Mouse (Mus musculus) left cerebral cortex, postnatal 25 days (tissue): ENCODE results near the gene Ivd. TPM values are rescaled to one million over a fixed set of nuclear protein-coding genes. Genes with fewer than 3 reads are reported as not detected.
A peak's percentile ranks its signal among the peaks of the same experiment; 100 is the strongest.

ENCODE experiments used
- DNase-seq, 2 experiments: peaks; one replicate each; pipeline ENCODE4 v3.0.0; 2022; ENCODE audit warnings: low spot score in 2 of 2, mixed read lengths in 1 of 2
- intact Hi-C: fragments of 180-260 bp; cut with DNase I; formaldehyde crosslinking; loops from one replicate; pipeline ENCODE4 v1.15.1; 2025
- total RNA-seq, 2 experiments: library from RNA; stranded (reverse); gene quantifications; 2 replicates each; pipeline ENCODE4 v1.2.3; 2021

Gene Ivd
- 10 to 100 TPM; 57.3 to 70.7 TPM for total RNA-seq

DNA sequence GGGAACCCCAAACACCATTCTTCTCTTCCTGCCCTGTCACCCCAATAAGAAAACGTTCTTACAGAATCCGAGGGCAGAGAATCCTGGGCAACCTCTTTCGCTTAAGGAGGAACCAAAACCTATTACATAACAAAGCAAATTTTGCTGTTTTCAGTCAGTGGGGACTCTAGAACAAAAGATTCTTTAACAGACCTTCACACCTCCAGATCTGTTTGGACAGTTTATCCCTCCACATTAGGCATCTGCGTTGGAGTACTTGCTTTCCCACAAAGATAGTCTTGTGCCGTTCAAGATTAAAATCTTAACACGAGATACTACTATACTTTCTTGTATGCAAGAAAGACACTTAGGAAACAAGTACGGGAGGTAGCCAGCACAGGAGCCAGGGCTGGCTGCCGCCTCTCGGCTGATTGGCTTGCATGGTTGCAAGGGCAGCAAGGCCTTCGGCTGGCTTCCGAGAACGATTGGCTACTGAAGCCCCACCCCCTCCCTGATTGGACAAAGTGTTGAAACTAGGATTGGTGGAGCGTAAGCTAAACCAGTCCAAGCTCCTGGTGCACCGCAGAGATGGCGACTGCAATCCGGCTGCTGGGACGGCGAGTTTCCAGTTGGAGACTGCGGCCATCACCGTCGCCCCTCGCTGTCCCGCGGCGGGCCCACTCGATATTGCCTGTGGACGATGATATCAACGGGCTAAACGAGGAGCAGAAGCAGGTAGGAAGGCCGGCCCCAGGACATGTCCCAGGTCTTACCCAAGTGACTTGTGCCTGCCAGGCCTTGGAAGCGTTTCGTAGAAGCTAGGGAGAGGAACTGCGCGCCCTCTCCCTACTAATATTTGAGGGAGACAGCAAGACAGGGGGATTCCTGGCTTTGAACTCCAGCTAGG lies at the start of gene Ivd:
TSS of gene Ivd (plus strand) at position 501 of the 886 bp plus-strand sequence.
- peak; percentile 89 to 98 for DNase-seq
- intact Hi-C loops = loop anchor here (5.0 kb wide), 1 partner anchor 49 kb away; the partner anchor contains the start of gene Knstrn

- DNase-seq = no peak
- intact Hi-C loops = loop anchor here (5.0 kb wide), 1 partner anchor 50 kb away; the partner anchor contains the start of gene Ivd
Measured at GRCm38 (mm10) chr2:118812724-118813123, 49.0 kb upstream of the Ivd start.

GRCm38 (mm10) chr2:118813981-118814836 lies 47.5 kb upstream of the Ivd start, which contains the start of gene Knstrn:
TSS of gene Knstrn (plus strand) at chr2:118814003.
- DNase-seq = peak; percentile 83 to 85
- intact Hi-C loops = loop anchor here (5.0 kb wide), 1 partner anchor 48 kb away; the partner anchor contains the start of gene Ivd

- DNase-seq = no peak
- intact Hi-C loops = no loop called here
Measured at GRCm38 (mm10) chr2:118822800-118823199, 39.0 kb upstream of the Ivd start.

DNA sequence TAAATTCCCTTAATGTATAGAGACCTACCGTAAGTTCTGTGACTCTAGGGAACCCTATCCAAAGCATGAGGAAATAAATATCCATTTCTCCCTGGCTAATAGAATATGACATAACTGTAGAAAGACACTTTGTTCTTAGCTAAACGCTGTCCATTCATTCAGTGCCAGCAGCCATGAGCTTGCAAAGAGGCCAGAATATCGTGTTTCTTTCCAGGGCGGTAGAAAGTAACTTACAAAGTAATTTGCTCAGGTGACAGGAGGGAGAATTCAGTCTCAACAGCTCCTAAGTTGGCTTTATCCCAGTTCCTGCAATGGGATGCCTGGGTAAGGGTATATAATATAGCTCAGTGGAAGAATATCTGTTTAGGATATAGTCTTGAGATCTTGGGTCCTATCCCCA lies 37.4 kb upstream of the Ivd start:
- DNase-seq = no peak
- intact Hi-C loops = no loop called here

DNA sequence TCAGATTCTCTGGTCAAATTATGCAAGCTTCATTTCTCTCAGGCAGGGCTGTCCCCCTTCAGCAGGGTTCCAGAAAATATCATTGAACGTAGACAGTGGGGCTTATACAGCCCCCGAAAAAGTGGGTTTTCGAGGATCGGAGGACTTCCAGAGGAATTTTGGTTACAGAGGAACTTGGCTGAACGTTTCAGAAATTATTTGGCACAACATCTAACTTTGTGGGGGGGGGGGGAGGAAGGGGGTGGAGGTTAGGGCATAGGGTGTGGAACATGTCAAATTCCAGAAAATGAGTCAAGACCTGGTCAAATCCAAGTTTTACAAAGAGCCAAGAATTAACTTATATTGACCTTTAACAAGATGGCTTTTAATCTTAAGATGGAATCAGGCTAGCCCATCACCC lies 32.7 kb upstream of the Ivd start:
- intact Hi-C loops = no loop called here
- DNase-seq = no peak

GRCm38 (mm10) chr2:118834061-118834460 lies 27.7 kb upstream of the Ivd start:
- DNase-seq = no peak
- intact Hi-C loops = no loop called here

DNA sequence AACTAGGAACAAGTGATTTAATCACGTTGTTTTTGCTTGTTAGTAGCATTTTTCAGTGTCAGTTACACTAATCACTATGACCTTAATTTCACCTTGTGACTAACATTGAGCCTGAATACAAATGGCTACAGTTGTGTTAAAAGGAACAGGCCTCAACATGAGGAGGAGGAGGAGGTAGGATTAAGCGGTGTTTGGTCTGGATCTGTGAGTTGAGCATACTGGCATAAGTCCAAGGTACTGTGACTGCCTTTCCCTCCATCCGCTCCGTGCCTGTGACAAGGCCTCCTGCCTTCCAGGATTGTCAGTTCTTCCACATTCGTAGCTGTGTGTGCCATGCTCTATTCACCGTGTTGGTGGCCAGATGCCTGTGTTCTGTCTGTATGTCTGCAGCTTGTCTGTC lies 26.6 kb upstream of the Ivd start:
- intact Hi-C loops = no loop called here
- DNase-seq = no peak

- intact Hi-C loops = no loop called here
- DNase-seq = no peak
Measured at GRCm38 (mm10) chr2:118838330-118838729, 23.4 kb upstream of the Ivd start.

DNA sequence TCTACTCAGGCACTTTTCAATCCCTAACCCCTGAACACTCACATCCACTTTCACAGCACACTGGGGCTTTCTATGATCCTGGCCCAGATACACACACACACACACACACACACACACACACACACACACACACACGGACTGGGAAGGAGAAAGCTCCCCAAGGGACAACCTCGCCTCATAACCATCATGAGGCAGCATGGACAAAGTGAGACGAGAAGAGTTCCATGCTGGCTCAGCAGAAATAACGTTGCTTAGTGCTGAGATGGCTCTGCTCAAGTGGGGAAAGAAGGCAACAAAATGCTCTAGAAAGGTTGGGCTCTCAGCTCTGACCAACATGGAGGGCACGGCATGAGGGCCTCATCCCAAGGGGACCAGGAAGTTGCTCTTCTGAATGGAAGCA lies 20.6 kb upstream of the Ivd start:
- intact Hi-C loops = no loop called here
- no peak for DNase-seq

- no peak for DNase-seq
- intact Hi-C loops = no loop called here
Measured at GRCm38 (mm10) chr2:118841774-118842173, 20.0 kb upstream of the Ivd start.

DNA sequence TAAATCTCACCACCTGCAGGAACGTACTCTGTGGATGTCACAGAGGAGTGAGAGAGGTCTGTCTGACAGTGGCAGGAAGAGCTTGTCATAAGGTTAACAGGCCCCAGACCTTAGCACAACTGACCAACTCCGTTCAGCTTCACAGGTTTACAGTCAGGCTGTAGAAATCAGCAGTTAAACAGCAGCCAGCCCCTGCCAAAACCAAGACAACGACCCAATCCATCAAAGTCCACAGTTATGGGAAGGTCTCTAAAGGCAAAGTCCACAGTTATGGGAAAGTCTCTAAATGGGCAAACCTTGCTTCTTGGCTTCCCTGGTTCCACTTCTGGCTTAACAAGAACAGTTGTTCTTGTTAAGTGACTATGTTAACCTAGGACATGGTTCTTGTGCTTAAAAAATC lies 17.3 kb upstream of the Ivd start:
- intact Hi-C loops = no loop called here
- DNase-seq = no peak

- no peak for DNase-seq
- intact Hi-C loops = no loop called here
Measured at GRCm38 (mm10) chr2:118846246-118846645, 15.5 kb upstream of the Ivd start.

DNA sequence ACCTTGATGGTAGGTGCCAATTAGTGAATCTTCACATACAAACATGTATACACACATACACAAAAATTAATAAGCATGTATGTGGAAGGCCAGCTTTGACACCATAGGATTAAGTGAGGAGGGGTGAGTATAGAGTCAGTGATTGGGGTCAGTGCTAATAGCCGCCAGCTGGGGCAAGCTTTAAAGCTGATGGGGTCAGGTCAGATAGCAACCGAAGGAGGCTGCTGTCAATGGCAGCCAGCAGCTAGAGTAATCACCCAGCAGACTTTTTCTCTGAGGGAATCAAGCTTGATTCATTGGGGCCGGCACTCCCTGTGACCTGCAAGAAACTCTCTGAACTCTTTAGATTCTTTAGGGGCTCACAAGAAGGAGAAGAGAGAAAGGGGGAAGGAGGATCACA lies 10.0 kb upstream of the Ivd start:
- intact Hi-C loops = no loop called here

GRCm38 (mm10) chr2:118862340-118862675 lies 554 bp downstream of the Ivd start:
- intact Hi-C loops = loop anchor here (5.0 kb wide), 1 partner anchor 50 kb away; the partner anchor contains the start of gene Knstrn
- DNase-seq = no peak

More for the DNA sequence above, 10.0 kb upstream of the Ivd start:
- no peak for DNase-seq

- DNase-seq = no peak
- intact Hi-C loops = no loop called here
Measured at GRCm38 (mm10) chr2:118870601-118871000, 8.8 kb downstream of the Ivd start.

DNA sequence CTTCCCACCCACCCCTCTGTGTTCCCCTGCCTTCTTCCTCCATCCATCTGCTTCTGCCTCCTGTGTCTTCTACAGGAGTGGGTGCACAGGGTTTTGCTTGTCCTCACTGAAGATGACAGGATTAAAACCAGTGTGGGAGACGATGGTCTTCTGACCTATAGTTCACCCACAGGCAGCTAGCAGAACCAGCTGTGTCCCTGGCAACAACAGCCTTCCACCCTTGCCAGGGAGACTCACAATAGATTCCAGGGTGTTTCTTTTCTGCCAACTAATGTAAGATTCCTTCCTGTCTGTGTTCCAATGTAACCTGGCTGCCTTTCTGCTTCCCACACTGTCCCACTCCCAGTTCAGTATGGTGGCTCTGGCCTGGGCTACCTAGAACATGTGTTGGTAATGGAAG lies 9.3 kb downstream of the Ivd start:
- peak in 1 of 2 experiments; percentile 9 for DNase-seq
- intact Hi-C loops = no loop called here

GRCm38 (mm10) chr2:118873018-118873417 lies 11.3 kb downstream of the Ivd start:
- DNase-seq = no peak
- intact Hi-C loops = no loop called here

- no peak for DNase-seq
- intact Hi-C loops = no loop called here
Measured at GRCm38 (mm10) chr2:118873890-118874430, 12.2 kb downstream of the Ivd start.

GRCm38 (mm10) chr2:118875316-118875715 lies 13.6 kb downstream of the Ivd start:
- intact Hi-C loops = no loop called here
- DNase-seq = no peak
